Mouse (Mus musculus): ENCODE measurements around the gene H2-Ab1.
A peak's percentile ranks its signal among the peaks of the same experiment; 100 is the strongest.
"Not testable (repeated sequence)": the region's sequence is repeated elsewhere in the genome, so short reads cannot be mapped to it uniquely, and the experiment has no call there.

The H2-Ab1 gene

GRCm38 (mm10) chr17:34257594-34258375 is at the start of gene H2-Ab1:
H2-Ab1 (plus strand) TSS chr17:34257689.
- peak; percentile 44 for DNase-seq (ENCODE audit: low read depth, low spot score)

GRCm38 (mm10) chr17:34207866-34208265 is 49.6 kb upstream of the H2-Ab1 start:
- DNase-seq (ENCODE audit: low read depth, low spot score), result no peak

- no peak for DNase-seq (ENCODE audit: low read depth, low spot score)
These were observed 49.1 kb upstream of the H2-Ab1 start for GRCm38 (mm10) chr17:34208421-34208820.

GRCm38 (mm10) chr17:34209680-34210079 is 47.8 kb upstream of the H2-Ab1 start:
- DNase-seq (ENCODE audit: low read depth, low spot score), result no peak

GRCm38 (mm10) chr17:34210599-34210998 is 46.9 kb upstream of the H2-Ab1 start:
- DNase-seq (ENCODE audit: low read depth, low spot score), result no peak

GRCm38 (mm10) chr17:34211746-34212365 is 45.6 kb upstream of the H2-Ab1 start:
- no peak for DNase-seq (ENCODE audit: low read depth, low spot score)

GRCm38 (mm10) chr17:34213936-34214335 is 43.6 kb upstream of the H2-Ab1 start:
- DNase-seq (ENCODE audit: low read depth, low spot score), result no peak

- no peak for DNase-seq (ENCODE audit: low read depth, low spot score)
These were observed 42.3 kb upstream of the H2-Ab1 start for GRCm38 (mm10) chr17:34215176-34215575.

GRCm38 (mm10) chr17:34217216-34217928 is 40.1 kb upstream of the H2-Ab1 start:
- no peak for DNase-seq (ENCODE audit: low read depth, low spot score)

- DNase-seq (ENCODE audit: low read depth, low spot score), result no peak
These were observed 39.5 kb upstream of the H2-Ab1 start for GRCm38 (mm10) chr17:34217986-34218385.

GRCm38 (mm10) chr17:34218675-34219074 is 38.8 kb upstream of the H2-Ab1 start:
- no peak for DNase-seq (ENCODE audit: low read depth, low spot score)

- DNase-seq (ENCODE audit: low read depth, low spot score), result not testable (repeated sequence)
These were observed 38.4 kb upstream of the H2-Ab1 start for GRCm38 (mm10) chr17:34219096-34219495.

- DNase-seq (ENCODE audit: low read depth, low spot score), result not testable (repeated sequence)
These were observed 37.7 kb upstream of the H2-Ab1 start for GRCm38 (mm10) chr17:34219801-34220200.

- DNase-seq (ENCODE audit: low read depth, low spot score), result not testable (repeated sequence)
These were observed 37.1 kb upstream of the H2-Ab1 start for GRCm38 (mm10) chr17:34220401-34220800.

- no peak for DNase-seq (ENCODE audit: low read depth, low spot score)
These were observed 32.7 kb upstream of the H2-Ab1 start for GRCm38 (mm10) chr17:34224816-34225215.

- no peak for DNase-seq (ENCODE audit: low read depth, low spot score)
These were observed 32.1 kb upstream of the H2-Ab1 start for GRCm38 (mm10) chr17:34225426-34225825.

- not testable (repeated sequence) for DNase-seq (ENCODE audit: low read depth, low spot score)
These were observed 31.6 kb upstream of the H2-Ab1 start for GRCm38 (mm10) chr17:34225911-34226310.

- DNase-seq (ENCODE audit: low read depth, low spot score), result not testable (repeated sequence)
These were observed 26.5 kb upstream of the H2-Ab1 start for GRCm38 (mm10) chr17:34230971-34231370.

GRCm38 (mm10) chr17:34232021-34232420 is 25.5 kb upstream of the H2-Ab1 start:
- not testable (repeated sequence) for DNase-seq (ENCODE audit: low read depth, low spot score)

GRCm38 (mm10) chr17:34234926-34235325 is 22.6 kb upstream of the H2-Ab1 start:
- peak; percentile 58 for DNase-seq (ENCODE audit: low read depth, low spot score)

GRCm38 (mm10) chr17:34236691-34237090 is 20.8 kb upstream of the H2-Ab1 start:
- DNase-seq (ENCODE audit: low read depth, low spot score), result no peak

- DNase-seq (ENCODE audit: low read depth, low spot score), result no peak
These were observed 19.7 kb upstream of the H2-Ab1 start for GRCm38 (mm10) chr17:34237741-34238140.

Measured in forelimb bud, embryonic 11.5 days (tissue).